Mouse (Mus musculus) embryonic fibroblast, embryonic 13.5 days (primary cell): ENCODE results near the gene Hist1h2bg.

ENCODE experiments used
- CTCF ChIP-seq: IDR thresholded peaks from 2 replicates; pipeline ENCODE4 v1.5.1; 2011; ENCODE audit warnings: mild to moderate bottlenecking, control low read depth, low read length, moderate library complexity, borderline replicate concordance; ENCODE audit not compliant: insufficient read depth
- POLR2A ChIP-seq: IDR thresholded peaks from 2 replicates; pipeline ENCODE4 v1.6.1; 2011; ENCODE audit warnings: low read depth, mild to moderate bottlenecking, control low read depth, low read length, moderate library complexity

DNA sequence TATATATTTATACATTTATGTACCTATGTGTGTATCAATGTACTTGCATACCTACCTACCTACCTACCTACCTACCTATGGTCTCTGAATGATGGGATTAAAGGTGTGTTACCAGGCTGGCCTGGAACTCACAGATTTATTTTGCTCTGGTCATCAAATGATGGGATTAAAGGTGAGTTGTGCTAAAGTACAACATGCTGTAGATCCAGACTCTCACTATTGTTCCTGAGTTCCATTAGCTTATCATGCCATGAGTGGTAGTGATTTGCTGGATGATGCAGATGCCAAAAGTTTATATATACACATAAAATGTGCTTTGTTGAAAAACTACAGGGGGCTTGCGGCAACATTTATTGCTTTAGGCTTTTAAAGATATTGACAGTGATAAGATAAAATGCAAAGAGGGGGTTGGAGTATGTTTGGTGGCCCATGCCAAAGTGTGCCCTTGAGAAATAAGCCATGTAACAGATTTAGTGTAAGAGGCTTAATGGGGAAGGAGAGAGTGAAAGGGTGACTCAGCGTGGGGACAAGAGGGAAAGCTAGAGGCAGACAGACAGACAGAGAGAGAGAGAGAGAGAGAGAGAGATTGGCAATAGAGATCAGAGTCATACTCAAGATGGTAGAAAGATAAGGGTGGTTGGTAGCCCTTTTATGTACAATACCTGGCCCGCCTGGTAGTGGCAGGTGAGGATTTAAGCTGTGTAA, 34.0 kb upstream of the Hist1h2bg start:
- TF ChIP-seq CTCF (no peak), POLR2A (no peak)
